Mouse (Mus musculus) adrenal gland, postnatal 36 days (tissue): ENCODE measurements around the gene Nae1. TPM values are rescaled to one million over a fixed set of nuclear protein-coding genes. Genes with fewer than 3 reads are reported as not detected.
"Not testable (repeated sequence)": the region's sequence is repeated elsewhere in the genome, so short reads cannot be mapped to it uniquely, and the experiment has no call there.

ENCODE experiments used
- DNase-seq, 2 experiments: peaks; one replicate each; pipeline ENCODE4 v3.0.0; 2021; ENCODE audit warnings: mixed read lengths in 1 of 2
- long read RNA-seq, 2 experiments: library from polyadenylated mRNA; stranded (forward); transcript quantifications; one replicate each; pipeline ENCODE4 v2.0.0; 2021; ENCODE audit warnings: borderline sequencing depth in 2 of 2
- total RNA-seq, 2 experiments: library from RNA; stranded (reverse); gene quantifications; 2 replicates each; pipeline ENCODE4 v1.2.3; 2021

Gene Nae1
- 10 to 100 TPM; 36.4 to 38.4 TPM for total RNA-seq
- long read RNA-seq, experiment 1, transcript Nae1-201 (20 exons, 1,808 nt), result major isoform, 51 of 58 reads
- long read RNA-seq, experiment 1, partial matches to known transcripts, result 2 of 58 reads
- long read RNA-seq, experiment 1, other reads (novel, unspliced or antisense), result 4 of 58 reads
- long read RNA-seq, experiment 2, transcript Nae1-201 (20 exons, 1,808 nt), result major isoform, 16 of 20 reads
- long read RNA-seq, experiment 2, partial matches to known transcripts, result 1 of 20 reads
- long read RNA-seq, experiment 2, other reads (novel, unspliced or antisense), result 2 of 20 reads

DNA sequence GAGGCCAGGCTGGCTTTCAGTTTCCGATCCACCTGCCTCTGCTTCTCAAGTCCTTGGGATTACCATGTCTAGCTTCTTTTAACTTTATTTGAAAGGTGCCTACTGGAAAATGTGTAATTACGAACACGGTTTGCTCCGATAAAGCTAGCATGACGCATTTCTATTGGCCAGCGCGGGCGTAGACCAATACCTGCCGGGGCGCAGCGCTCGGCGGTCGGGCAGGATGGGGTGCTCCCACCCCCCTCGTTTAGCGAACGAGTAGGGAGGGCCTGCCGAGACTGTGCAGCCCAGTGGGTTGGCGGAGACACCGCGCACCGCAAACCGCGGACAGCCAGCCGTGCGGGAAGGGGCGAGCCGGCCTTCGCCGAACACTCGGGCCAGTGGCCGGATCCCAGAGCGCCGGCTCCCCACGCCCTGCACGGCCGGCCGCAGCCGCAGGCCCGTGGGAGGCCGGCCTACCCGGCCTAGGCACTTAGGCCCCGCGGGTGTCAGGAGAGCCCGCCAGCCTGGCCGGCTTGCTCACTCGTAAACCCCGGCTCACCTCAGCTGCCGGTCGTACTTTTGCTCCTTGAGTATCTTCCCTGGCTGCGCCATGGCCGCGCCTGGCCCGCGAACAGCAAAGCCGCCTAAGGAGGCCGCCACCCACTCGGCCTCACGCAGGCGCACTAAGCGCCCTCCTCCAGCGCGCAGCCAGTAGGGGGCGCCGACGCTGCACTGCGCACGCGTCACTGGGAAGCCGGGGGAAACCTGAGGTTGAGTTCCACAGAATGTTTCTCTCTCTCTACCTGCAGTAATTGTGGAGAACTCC lies at the start of gene Nae1, which contains the start of gene Car7:
TSS of gene Nae1 (minus strand) at position 667 of the 808 bp plus-strand sequence.
TSS of gene Car7 (plus strand) at position 719 of the 808 bp plus-strand sequence.
- peak; percentile 95 for DNase-seq

DNA sequence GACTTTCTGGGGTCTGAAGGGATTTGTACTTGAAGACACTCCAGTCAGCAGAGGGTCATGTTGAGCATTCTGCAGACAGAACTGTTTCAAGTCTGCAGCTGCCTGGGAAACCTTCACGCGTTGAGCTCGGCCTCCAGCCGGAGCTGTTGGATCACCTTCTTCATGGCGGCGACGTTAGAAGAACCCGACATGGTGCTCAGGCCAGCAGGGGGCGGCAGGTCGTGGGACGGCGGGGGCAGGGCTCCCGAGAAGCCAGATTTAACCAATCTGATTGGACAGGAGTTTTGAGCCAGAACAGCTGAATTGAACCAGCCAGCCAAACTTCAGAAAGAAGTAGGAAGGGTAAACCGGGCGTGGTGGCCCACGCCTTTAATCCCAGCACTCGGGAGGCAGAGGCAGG lies 43.2 kb upstream of the Nae1 start:
- DNase-seq, result not testable (repeated sequence)

DNA sequence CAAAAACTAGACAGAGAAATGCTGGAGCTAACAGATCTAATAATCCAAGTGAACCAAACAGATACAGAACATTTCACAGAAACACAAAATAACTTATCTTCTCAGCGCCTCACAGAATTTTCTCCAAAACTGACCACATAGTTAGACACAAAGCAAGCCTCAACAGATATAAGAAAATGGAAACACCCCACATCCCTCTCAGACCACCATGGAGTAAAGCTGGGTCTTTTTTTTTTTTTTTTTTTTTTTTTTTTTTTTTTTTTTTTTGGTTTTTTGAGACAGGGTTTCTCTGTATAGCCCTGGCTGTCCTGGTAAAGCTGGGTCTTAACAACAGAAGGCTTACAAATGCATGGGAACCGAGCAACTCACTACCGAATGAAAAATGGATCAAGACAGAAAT lies 42.4 kb upstream of the Nae1 start:
- no peak for DNase-seq

DNA sequence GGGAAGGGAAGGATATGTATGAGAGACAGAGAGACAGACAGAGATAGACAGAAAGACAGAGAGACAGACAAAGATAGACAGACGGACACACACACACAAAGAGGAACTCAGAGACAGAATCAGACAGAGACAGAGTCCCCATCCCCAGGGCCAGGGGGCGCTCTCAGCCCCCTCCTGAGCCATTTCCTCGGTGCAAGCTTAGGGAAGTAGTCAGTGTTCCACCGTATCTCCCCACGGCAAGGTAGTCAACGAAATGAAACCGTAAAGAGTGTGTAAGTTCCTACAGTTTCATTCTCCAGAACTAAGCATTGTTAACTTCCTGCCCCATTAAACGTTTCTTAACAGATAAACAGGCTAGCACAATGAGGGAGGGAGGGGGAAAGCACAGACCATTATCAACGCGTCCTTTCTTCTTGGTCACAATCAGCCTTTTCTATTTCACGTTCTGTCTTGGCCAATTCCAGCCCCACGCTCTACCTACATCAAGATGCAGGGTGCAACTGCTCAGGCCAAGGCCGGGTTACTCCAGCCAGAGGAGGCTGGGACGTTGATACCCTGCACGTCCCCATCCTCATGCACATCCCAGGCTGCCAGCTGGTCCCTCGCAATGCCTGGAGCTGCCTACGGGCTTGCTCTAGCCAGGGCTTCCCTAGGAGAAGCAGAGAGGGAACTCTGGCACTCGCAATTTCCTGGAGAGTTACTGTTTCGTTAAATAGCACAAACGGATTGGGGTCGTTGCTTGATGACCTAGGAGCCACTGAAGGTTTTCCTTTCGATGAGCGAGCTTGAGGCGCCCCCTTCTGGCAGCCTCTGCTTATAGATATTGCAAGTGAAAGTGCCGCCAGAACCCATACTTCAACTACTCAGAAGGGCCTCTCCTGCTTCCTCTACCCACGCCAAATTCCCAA lies 36.3 kb upstream of the Nae1 start:
- peak; percentile 85 to 93 for DNase-seq

DNA sequence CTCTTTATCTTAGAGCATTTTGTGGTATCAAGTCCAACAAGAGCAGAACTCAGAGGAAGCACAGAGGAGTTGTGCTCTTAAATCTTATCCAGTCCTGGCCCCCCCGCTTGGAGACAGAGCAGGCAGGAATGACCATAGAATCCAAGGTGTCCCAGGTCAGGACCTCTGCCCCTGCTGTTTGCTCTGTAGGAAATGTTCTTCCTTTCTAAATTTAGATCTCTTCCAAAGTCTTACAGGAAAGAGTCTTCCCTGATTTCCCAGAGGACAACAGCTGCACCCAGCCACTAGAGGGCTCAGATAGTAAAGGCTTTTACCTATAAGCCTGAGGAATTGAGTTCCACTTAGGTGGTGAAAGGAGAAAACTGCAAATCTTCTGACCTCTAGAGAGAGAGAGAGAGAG lies 35.1 kb upstream of the Nae1 start:
- peak; percentile 49 to 72 for DNase-seq

DNA sequence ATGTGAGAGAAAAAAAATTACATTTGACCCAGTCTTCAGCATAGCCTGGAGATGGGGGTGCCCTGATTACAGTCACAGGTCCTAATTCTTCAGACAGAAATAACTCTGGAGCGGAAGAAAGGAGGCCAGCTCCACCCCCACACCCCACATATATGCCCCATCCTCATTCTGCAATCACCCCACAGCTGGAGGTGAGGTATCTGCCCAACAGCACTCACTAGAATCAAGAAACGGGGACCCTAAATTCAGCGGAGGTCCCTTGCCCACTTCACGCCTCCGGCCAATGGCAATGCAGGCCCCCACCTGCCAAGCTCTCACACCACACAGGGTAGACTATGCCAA lies 31.0 kb upstream of the Nae1 start:
- no peak for DNase-seq

DNA sequence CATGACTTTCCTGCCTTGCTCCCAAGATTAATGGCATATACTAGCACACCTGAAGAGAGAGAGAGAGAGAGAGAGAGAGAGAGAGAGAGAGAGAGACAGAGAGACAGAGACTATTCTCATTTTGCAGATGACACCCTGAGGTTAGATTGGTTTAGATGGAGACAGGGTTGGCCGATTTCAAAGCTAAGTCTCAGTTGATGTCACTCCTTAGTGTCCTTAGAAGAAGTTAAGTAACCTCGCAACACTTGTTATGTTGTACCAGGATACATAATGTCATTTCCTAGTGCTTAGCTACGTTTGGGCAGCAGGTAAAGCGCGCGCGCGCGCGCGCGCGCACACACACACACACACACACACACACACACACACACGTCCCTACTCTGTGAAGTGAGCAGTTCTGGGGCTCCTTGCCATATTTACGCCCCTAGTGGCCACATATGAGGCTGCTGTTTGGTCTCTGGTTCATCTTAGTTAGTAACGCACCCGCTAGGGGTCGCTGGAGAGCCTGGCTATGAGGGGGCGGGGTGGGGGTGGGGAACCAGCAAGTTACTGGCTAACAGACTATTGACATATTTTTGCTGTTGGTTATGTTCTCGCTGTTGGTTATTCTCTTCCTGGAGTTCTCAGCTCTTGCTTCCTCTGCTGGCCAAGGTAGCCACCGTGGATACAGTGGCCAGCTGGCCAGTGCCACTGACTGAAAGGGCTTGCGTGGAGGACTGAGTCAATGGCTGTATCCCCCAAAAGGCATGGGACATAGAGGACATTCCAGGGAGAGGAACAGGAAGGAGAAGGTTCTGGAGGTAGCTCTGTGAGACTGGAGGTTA lies 30.4 kb upstream of the Nae1 start:
- peak; percentile 86 to 90 for DNase-seq

DNA sequence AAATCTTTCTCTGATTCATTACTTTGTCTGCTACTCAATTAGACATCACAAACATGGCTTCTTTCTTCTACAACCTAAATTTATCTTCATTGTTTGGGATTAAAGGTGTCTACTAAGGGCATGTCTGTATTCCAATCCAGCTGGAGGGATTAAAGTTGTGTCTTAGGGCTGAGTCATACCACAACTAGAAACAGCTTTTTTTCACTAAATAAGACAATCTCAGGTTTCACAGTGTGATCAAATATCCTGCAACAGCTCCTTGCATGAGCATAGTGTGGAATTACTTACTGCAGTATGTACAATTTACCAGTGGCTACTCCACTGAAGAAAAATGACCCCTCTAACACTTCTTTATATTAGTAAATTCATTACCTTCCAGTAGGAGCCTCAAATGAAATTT lies 26.3 kb upstream of the Nae1 start:
- DNase-seq, result no peak

DNA sequence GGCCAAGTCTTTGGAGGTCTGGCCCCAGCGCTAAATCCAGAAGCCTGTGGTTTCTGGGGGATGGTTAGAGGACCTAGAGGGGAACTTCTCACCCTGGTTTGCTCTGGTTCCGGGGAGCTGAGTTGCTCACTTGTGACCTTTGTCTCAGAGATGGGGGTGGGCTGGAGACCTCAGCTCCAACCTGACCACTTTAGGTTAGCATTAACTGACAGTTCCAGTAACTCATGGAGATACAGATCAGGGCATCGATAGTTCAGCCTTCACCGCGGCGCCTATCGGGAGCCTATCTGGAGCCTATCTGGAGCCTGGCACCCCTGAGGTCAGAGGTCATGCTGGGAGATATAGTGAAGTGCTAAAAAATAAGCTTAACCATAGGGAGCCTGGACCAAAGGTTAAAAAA lies 22.8 kb upstream of the Nae1 start:
- no peak for DNase-seq

DNA sequence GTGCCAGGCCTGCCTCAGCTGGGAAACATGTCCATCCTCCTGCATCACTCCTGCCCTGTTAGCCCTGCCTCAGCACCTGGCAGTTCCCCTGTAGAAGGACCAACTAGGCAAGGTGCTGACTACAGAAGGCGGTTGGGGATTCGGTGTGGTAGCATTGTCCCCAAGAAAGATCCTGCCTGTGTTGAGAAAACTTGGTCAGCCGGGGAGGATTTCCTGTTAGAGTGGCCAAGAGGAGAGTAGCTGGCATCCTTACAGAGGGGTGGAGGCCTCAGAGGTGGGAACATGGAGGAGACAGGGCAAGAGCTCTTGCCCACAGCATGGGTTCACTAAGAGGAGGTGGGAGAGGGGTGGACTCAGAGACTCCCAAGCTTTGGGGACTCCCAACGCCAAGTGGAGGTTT lies 20.8 kb upstream of the Nae1 start:
- no peak for DNase-seq

DNA sequence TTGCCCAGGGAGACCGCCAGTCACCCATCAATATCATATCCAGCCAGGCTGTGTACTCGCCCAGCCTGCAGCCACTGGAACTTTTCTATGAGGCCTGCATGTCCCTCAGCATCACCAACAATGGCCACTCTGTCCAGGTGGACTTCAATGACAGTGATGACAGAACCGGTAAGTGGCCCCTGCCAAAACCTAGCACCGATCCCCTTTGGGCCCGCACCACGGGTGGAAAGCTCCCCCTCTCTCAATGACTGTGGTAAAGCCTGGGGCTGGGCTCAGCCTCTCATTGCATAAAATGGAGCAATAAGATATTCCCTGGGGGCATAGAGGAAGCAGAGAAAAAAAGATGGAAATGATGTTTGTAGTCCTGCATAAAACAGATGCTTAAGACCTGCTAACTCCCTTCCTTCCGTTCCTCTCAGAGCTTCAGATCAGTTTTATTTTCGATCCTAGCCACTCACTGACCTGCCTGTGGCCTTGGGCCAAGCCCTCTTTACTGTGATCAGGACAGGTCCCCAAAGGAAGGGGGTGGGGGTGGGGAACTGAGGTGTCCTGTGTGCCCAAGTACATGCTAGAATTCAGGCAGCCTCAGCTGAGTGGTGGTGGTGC lies 9.1 kb upstream of the Nae1 start:
- no peak for DNase-seq

DNA sequence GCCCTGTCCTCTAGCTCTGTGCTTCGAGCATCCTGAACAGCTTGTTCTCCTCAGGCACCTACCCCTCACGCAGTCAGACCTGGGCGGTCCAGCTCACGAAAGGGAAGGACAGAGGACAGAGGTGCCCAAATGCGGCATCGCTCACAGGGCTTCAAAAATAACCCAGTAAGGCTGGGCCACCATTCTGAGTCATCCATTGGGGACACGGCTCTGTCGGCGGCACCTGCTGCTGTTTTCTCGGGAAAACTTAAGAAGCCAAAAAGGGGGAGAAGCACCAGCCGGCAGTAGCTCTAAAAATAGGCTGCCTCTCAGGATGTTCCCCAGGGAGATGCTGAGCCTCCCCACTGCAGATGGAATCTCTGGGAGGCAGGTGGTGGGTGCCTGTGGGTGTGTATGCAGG lies 7.7 kb upstream of the Nae1 start:
- no peak for DNase-seq

DNA sequence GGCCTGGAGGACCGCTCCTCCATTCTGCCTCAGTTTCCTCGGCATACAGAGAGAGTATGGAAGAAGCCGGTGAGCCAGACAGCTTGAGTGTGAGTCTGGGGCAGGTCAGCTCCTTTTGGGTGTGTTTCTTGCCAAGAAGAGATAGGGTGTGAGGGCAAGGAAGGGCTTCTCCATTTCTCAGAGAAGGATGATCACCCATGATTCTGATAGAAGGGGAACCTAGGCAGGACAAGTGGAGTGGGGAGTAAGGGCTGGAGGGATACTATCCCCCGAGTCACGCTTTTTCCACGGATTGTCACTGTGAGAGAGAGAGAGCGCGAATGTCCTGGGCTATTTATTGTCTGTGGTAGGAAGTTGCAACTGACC lies 7.1 kb upstream of the Nae1 start:
- DNase-seq, result no peak

DNA sequence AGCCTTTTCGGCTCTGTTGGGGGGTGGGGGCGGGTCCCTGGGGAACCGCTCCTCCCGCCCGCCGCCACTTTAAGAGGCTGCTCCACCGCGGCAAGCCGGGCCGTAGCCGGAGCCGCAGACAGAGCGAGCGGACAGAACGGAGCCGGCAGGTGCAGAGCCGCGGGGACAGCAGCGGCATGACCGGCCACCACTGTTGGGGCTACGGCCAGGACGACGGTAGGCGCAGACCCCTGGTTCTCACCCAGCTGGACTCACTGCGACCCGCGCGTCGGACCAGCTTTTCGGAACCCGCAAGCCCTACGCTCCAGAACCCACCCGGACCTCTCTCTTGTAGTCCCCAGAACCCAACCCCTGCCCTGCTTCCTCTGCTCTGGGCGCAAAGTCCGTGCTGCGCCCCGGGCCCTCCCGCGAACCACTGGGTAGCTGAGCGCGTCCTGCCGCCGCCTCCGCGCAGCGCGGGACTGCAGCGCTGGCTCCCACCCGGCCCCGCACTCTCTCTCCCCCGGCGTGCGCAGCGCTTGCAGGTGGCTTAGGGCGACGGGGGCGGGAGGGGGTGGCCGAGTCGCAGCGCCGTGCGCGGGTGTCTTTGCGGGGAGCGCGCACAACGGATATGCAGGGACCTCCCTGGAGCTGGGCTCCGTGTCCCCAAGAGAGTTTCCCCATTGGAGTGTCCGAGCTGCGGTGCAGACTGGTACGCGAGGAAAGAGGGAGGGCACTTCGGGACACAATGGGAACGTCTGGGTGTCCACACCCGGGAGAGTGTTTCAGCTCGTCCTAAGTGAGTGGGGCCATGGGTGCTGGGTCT lies 6.5 kb upstream of the Nae1 start:
- DNase-seq, result peak; percentile 26 to 43

DNA sequence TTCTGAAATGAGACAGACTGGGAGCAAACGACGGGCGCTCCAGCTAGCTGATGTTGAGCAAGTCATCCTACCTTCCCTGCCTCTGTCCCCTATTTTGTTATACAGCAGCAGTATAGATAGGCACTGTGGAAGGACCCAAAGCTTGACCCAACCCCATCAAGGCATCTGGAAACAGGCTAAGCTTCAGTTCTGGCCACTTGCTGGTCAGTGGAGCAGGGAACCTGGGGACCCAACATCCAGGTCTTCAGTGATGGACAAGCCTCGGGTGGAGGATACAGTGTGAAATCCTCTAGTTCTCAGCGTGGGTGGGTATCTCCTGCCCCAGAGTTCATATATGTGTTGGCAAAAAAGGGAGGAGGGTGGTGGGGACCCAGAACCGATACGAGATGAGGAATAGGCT lies 5.8 kb upstream of the Nae1 start:
- no peak for DNase-seq

DNA sequence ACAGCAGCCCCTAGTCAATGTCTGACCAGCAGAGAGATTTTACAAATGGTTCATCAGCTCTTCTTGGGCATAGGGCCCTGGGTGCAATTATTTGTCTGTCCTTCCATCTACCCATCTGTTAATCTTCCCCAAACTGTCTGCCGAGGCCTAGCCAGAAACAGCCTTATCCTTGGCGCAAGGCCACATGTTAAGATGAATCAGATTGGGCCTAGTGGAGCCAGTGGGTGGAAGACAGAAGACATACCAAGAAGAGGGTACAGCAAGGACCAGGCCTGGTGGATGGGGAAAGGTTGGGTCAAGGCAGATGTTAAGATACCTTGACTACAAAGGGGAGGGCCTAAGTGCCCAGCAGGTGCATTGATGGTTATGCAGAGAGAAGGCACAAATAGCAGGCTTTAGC lies 5.1 kb upstream of the Nae1 start:
- peak; percentile 51 to 73 for DNase-seq

DNA sequence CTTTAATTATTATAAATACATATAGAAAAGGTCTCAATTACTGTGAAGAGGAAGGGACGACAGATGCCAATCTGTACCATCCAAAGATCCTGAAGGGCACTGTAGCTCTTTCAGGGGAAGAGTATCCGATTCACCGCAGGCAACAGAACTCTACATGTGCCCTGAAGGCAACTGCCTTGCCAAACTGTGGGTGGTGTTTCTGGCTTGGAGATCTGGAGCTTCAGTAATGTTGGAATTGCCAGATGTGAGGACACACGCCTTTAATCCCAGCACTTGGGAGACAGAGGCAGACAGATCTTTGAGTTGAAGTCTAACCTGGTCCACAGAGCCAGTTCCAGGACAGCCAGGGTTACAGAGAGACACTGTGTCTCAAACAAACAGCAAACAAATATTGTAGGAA lies 4.5 kb upstream of the Nae1 start:
- no peak for DNase-seq

DNA sequence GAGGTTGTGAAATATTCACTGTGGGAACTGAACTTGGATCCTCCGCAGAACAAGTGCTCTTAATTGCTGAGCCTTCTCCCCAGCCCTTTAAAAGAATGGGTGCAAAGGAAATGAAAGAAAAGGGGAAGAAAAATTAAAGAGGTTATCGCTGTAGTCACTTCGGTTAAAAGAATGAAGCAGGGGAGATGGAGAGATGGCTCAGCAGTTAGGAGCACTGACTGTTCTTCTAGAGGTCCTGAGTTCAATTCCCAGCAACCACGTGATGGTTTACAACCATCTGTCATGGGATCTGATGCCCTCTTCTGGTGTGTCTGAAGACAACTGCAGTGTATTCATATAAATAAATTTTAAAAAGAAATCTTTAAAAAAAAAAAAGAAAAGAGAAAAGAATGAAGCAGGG lies 1.6 kb upstream of the Nae1 start:
- no peak for DNase-seq

DNA sequence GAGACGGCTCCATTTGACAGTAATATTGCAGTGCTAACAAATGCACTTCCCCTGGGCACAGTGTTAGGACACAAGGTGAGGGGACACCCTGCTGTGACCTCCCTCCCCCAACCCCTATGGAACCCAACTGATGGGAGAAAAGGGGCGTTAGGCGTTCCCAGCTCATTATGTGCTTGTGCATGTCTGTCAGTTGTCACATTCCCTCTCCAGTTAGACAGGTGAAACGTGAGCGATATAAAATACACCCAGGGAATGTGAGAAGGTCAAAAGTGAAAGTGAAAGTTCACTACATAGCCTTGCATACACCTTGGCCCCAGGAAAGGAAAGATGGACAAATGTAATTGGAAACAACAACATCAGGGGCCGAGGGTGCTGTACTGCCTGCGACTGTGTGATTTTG lies 941 bp upstream of the Nae1 start:
- DNase-seq, result no peak

DNA sequence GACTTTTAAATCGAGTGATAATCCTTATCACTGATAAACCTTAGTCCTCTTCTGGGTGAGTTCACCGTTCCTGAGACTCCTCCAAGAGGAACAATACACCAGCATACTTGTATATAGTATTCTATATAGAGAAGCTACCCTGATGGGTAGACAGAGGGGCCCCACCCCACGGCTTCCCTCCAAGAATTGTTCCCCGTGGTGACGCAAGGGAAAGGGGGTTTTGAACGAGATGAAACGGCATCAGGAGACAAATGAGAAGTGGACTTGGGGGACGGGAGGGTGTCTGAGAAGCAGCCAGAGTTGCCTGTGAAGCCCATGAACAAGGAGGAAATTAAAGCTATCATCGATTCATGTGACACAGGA lies 323 bp upstream of the Nae1 start:
- DNase-seq, result peak in 1 of 2 experiments; percentile 25

DNA sequence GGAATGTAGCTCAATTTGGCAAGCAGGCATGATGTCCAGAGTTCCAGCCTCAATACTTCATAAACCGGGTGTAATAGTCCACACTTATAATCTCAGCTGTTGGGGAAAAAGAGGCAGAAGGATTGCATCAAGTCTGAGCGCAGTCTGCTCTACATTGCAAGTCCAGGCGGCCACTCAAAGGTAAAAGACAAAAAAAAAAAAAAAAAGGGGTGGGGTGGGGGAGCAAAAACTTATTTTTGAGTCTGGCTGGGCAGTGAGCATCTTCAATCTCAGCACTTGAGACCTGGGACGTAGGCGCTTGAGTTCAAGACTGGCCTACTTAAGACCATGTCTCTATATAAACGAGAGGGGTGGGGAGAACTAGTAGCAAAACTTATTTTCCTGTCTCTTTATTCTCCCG lies 886 bp downstream of the Nae1 start:
- no peak for DNase-seq
